Mouse (Mus musculus): Measurements from ENCODE around the gene Zdhhc25. TPM values are rescaled to one million over a fixed set of nuclear protein-coding genes. Genes with fewer than 3 reads are reported as not detected.

The Zdhhc25 gene
- polyA plus RNA-seq, 1 experiment from 2014 or later = not detected

DNA sequence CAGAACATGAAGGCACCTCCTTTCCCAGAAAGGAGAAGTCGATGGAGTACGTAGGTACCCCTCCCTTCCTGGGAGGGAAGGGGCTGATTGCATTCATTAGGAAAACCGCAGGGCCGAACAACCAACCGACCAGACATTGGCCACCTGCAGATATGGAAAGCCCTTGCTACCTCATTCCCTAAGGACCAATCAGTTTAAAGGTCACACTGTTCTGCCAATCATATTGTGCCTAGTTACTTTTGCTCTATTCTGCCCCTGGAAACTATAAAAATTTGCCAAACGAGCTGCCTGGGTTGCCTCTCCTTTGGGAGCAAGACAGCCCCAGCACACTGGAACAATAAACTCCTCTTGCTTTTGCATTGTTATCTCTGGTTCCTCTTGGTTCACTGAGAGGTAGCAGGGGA is 24.8 kb downstream of the Zdhhc25 start:
- H3K9ac ChIP-seq (ENCODE audit: low read length) = no peak overlapping the region
- H3K36me3 ChIP-seq (ENCODE audit: control insufficient read depth, insufficient read depth) = no peaks in the 10 kb centered on the region
- no peak overlapping the region for H3K4me2 ChIP-seq (ENCODE audit: low read depth, low read length)
- H3K27ac ChIP-seq (ENCODE audit: low read length) = no peak overlapping the region
- ATAC-seq (replicated peaks; ENCODE audit: extremely low read depth, insufficient read depth, low FRiP score) = no peak
- H3K9me3 ChIP-seq (replicated peaks; ENCODE audit: control insufficient read depth, low read length) = no peaks in the 10 kb centered on the region
- no peak overlapping the region for H3K4me3 ChIP-seq (ENCODE audit: low read length)
- no peaks in the 10 kb centered on the region for H3K4me1 ChIP-seq (ENCODE audit: control insufficient read depth, insufficient read depth, low read length)
- 88% methylated on average over 6 of the region's 6 CpGs for WGBS
- H3K27me3 ChIP-seq (ENCODE audit: control insufficient read depth, insufficient read depth, low read length) = no peaks in the 10 kb centered on the region

GRCm38 (mm10) chr15:88625303-88626066 is 25.4 kb downstream of the Zdhhc25 start:
- H3K27me3 ChIP-seq (ENCODE audit: control insufficient read depth, insufficient read depth, low read length) = no peaks in the 10 kb centered on the region
- no peaks in the 10 kb centered on the region for H3K9me3 ChIP-seq (replicated peaks; ENCODE audit: control insufficient read depth, low read length)
- 61% methylated on average over 3 of the region's 3 CpGs for WGBS
- H3K36me3 ChIP-seq (ENCODE audit: control insufficient read depth, insufficient read depth) = no peaks in the 10 kb centered on the region
- H3K27ac ChIP-seq (ENCODE audit: low read length) = no peak overlapping the region
- no peak overlapping the region for H3K4me2 ChIP-seq (ENCODE audit: low read depth, low read length)
- ATAC-seq (replicated peaks; ENCODE audit: extremely low read depth, insufficient read depth, low FRiP score) = no peak
- no peak overlapping the region for H3K4me3 ChIP-seq (ENCODE audit: low read length)
- no peaks in the 10 kb centered on the region for H3K4me1 ChIP-seq (ENCODE audit: control insufficient read depth, insufficient read depth, low read length)
- H3K9ac ChIP-seq (ENCODE audit: low read length) = no peak overlapping the region

DNA sequence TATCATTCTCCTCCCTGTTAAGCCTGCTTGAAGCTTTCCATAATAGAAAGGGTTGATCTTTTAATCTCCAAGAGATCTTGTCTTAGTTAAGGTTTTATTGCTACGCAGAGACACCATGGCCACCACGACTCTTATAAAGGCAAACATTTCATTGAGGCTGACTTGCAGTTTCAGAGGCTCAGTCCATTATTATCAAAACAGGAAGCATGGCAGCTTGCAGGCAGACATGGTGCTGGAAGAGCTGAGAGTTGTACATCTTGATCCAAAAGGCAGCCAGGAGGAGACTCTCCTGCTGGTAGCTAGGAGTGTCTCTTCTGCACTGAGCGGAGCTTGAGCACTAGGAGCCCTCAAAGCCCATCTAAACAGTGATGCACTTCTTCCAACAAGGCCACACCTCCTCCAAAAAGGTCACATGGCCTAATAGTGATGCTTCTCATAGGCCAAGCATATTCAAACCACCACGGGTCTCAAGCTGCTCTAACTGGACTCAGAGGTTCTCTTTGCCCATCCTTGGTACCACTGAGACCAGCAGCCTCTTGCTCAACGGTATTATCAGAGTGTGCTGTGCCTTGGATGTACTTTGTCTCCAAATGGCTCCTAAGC is 26.9 kb downstream of the Zdhhc25 start:
- Histone ChIP-seq H3K27me3 (ENCODE audit: control insufficient read depth, insufficient read depth, low read length) (no peaks in the 10 kb centered on the region), H3K27ac (ENCODE audit: low read length) (no peak overlapping the region), H3K36me3 (ENCODE audit: control insufficient read depth, insufficient read depth) (no peaks in the 10 kb centered on the region), H3K4me1 (ENCODE audit: control insufficient read depth, insufficient read depth, low read length) (no peaks in the 10 kb centered on the region), H3K4me3 (ENCODE audit: low read length) (no peak overlapping the region), H3K9ac (ENCODE audit: low read length) (no peak overlapping the region), H3K9me3 (replicated peaks; ENCODE audit: control insufficient read depth, low read length) (no peaks in the 10 kb centered on the region), H3K4me2 (ENCODE audit: low read depth, low read length) (no peak overlapping the region)
- ATAC-seq (replicated peaks; ENCODE audit: extremely low read depth, insufficient read depth, low FRiP score) = no peak
- 75% methylated on average over 5 of the region's 5 CpGs for WGBS

DNA sequence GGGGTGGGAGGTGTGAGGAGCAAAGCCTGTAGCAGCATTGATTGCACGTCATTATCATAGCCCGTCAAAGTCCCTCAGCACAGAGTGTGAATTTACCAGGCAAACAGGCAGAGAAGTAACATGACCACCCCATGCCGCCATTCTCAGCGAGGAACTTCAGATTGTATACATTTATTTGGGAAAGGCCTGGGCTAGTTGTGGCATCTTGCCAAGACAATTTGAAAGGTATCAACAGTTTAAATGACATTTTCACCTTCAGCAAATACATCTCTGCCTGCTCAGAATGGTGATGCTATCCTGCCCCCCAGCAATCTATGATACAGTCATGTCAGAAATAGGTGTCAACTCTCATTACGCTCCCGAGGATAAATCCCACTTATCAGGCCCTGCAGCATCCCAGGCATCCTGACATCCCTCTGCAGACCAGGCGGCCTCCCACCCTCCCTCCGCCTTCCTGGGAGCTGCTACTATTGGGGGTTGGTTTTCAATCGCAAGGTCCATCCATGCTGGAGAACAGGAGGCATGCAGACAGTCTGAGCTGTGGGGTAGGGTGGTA is 28.8 kb downstream of the Zdhhc25 start:
- H3K4me1 ChIP-seq (ENCODE audit: control insufficient read depth, insufficient read depth, low read length) = no peaks in the 10 kb centered on the region
- 53% methylated on average over 9 of the region's 9 CpGs for WGBS
- no peaks in the 10 kb centered on the region for H3K9me3 ChIP-seq (replicated peaks; ENCODE audit: control insufficient read depth, low read length)
- no peak overlapping the region for H3K4me2 ChIP-seq (ENCODE audit: low read depth, low read length)
- H3K27me3 ChIP-seq (ENCODE audit: control insufficient read depth, insufficient read depth, low read length) = no peaks in the 10 kb centered on the region
- H3K27ac ChIP-seq (ENCODE audit: low read length) = no peak overlapping the region
- no peak overlapping the region for H3K4me3 ChIP-seq (ENCODE audit: low read length)
- no peak overlapping the region for H3K9ac ChIP-seq (ENCODE audit: low read length)
- no peaks in the 10 kb centered on the region for H3K36me3 ChIP-seq (ENCODE audit: control insufficient read depth, insufficient read depth)
- no peak for ATAC-seq (replicated peaks; ENCODE audit: extremely low read depth, insufficient read depth, low FRiP score)

DNA sequence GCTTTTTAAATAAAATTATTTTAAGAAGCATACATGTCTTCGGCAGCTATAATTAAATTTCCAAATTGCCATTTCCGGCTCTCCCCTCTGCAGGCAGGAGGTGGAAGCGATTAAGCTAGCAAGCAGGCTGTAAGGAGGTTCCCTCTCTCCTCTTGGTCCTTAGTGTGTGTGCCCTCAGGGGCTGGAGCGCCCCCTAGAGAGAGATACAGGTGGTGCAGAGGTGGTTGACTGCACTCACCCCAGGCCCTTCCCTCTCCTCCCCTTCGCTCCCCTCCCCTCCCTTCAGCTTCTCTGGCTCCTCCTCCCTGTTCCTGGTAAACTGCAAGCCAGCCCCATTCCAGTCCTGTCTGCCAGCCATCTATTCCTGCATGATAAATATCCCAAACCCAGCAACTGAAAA is 35.1 kb downstream of the Zdhhc25 start:
- no peak overlapping the region for H3K27ac ChIP-seq (ENCODE audit: low read length)
- no peaks in the 10 kb centered on the region for H3K9me3 ChIP-seq (replicated peaks; ENCODE audit: control insufficient read depth, low read length)
- no peak for ATAC-seq (replicated peaks; ENCODE audit: extremely low read depth, insufficient read depth, low FRiP score)
- no peak overlapping the region for H3K4me2 ChIP-seq (ENCODE audit: low read depth, low read length)
- H3K27me3 ChIP-seq (ENCODE audit: control insufficient read depth, insufficient read depth, low read length) = no peaks in the 10 kb centered on the region
- no peaks in the 10 kb centered on the region for H3K4me1 ChIP-seq (ENCODE audit: control insufficient read depth, insufficient read depth, low read length)
- H3K36me3 ChIP-seq (ENCODE audit: control insufficient read depth, insufficient read depth) = no peaks in the 10 kb centered on the region
- 66% methylated on average over 5 of the region's 5 CpGs for WGBS
- no peak overlapping the region for H3K9ac ChIP-seq (ENCODE audit: low read length)
- no peak overlapping the region for H3K4me3 ChIP-seq (ENCODE audit: low read length)

- H3K9me3 ChIP-seq (replicated peaks; ENCODE audit: control insufficient read depth, low read length) = no peaks in the 10 kb centered on the region
- no peak overlapping the region for H3K27ac ChIP-seq (ENCODE audit: low read length)
- H3K9ac ChIP-seq (ENCODE audit: low read length) = no peak overlapping the region
- no peaks in the 10 kb centered on the region for H3K4me1 ChIP-seq (ENCODE audit: control insufficient read depth, insufficient read depth, low read length)
- 21% methylated on average over 13 of the region's 13 CpGs for WGBS
- no peak overlapping the region for H3K4me2 ChIP-seq (ENCODE audit: low read depth, low read length)
- H3K36me3 ChIP-seq (ENCODE audit: control insufficient read depth, insufficient read depth) = no peaks in the 10 kb centered on the region
- ATAC-seq (replicated peaks; ENCODE audit: extremely low read depth, insufficient read depth, low FRiP score) = no peak
- H3K27me3 ChIP-seq (ENCODE audit: control insufficient read depth, insufficient read depth, low read length) = peaks cover 5% of the 10 kb centered on the region; the same call in 1 of the 2 replicates
- H3K4me3 ChIP-seq (ENCODE audit: low read length) = no peak overlapping the region
Observed at GRCm38 (mm10) chr15:88651019-88651418, 50.9 kb downstream of the Zdhhc25 start.

Other genes with a start within 250 kb of the Zdhhc25 start
- gene Brd1, start 133.9 kb downstream of the Zdhhc25 start, polyA plus RNA-seq (2015; fragmentation: Nextera tagmentation; extraction: Ambion mirVana) = 12.0 and 12.3 TPM in 2 replicates
- 13.4 and 14.1 TPM in 2 replicates for gene Zbed4, start 151.4 kb downstream of the Zdhhc25 start, polyA plus RNA-seq (2015; fragmentation: Nextera tagmentation; extraction: Ambion mirVana)
- gene Alg12, start 219.0 kb downstream of the Zdhhc25 start, polyA plus RNA-seq (2015; fragmentation: Nextera tagmentation; extraction: Ambion mirVana) = 10.1 and 11.1 TPM in 2 replicates
- 57.1 and 61.9 TPM in 2 replicates for gene Creld2, start 219.3 kb downstream of the Zdhhc25 start, polyA plus RNA-seq (2015; fragmentation: Nextera tagmentation; extraction: Ambion mirVana)

All from heart, embryonic 16.5 days (tissue).